Mouse (Mus musculus) liver, embryonic 13.5 days (tissue): ENCODE results near the gene Areg. TPM values are rescaled to one million over a fixed set of nuclear protein-coding genes. Genes with fewer than 3 reads are reported as not detected.

Experiments used
- ATAC-seq: fragments of 200-750 bp; cut with Nextera tagmentation; 2 replicates; pipeline ENCODE4 v1.8.0; 2017; ENCODE audit warnings: low read depth, mild to moderate bottlenecking, moderate number of reproducible peaks, moderate library complexity
- DNase-seq: peaks from one replicate; pipeline ENCODE4 v3.0.0; 2022
- H3K27ac ChIP-seq: fragments of 300-500 bp; sonication (generic); 2 replicates; pipeline ENCODE4 v1.5.1; 2015; ENCODE audit warnings: moderate library complexity, mild to moderate bottlenecking, inconsistent platforms
- H3K27me3 ChIP-seq: fragments of 300-500 bp; sonication (generic); 2 replicates; pipeline ENCODE4 v1.6.1; 2015; ENCODE audit warnings: mild to moderate bottlenecking, inconsistent platforms
- H3K36me3 ChIP-seq: fragments of 300-500 bp; sonication (generic); 2 replicates; pipeline ENCODE4 v1.6.1; 2015; ENCODE audit warnings: mild to moderate bottlenecking, inconsistent platforms
- H3K4me1 ChIP-seq: fragments of 300-500 bp; sonication (generic); replicated peaks from 2 replicates; pipeline ENCODE4 v1.6.1; 2015; ENCODE audit warnings: inconsistent platforms
- H3K4me2 ChIP-seq: fragments of 300-500 bp; sonication (generic); 2 replicates; pipeline ENCODE4 v1.6.1; 2015; ENCODE audit warnings: inconsistent platforms, mild to moderate bottlenecking, moderate library complexity
- H3K4me3 ChIP-seq: fragments of 300-500 bp; sonication (generic); replicated peaks from 2 replicates; pipeline ENCODE4 v1.5.1; 2015; ENCODE audit warnings: mild to moderate bottlenecking, inconsistent platforms
- H3K9ac ChIP-seq: fragments of 300-500 bp; sonication (generic); 2 replicates; pipeline ENCODE4 v1.6.1; 2015; ENCODE audit warnings: mild to moderate bottlenecking, inconsistent platforms
- H3K9me3 ChIP-seq: fragments of 300-500 bp; sonication (generic); replicated peaks from 2 replicates; pipeline ENCODE4 v1.6.1; 2016; ENCODE audit warnings: inconsistent platforms
- WGBS: fragments of 180-500 bp; shearing (Covaris S2); methylation state at CpG from one replicate; pipeline ENCODE4 v1.1.7; 2015; ENCODE audit not compliant: insufficient replicate concordance; 5-methylcytosine and 5-hydroxymethylcytosine counted together
- polyA plus RNA-seq: library from polyadenylated mRNA; unstranded; fragments of >200 nt; fragmentation: Nextera tagmentation; extraction: Ambion mirVana; gene quantifications from 2 replicates; pipeline ENCODE4 v1.2.1, GENCODE M21; 2015

Gene Areg
- not detected in 2 replicates for polyA plus RNA-seq

- H3K36me3 ChIP-seq, result no peaks in the 10 kb centered on the region
- peaks cover 29% of the 10 kb centered on the region for H3K27me3 ChIP-seq
- no peak within 1 kb of the TSS for H3K27ac ChIP-seq
- ATAC-seq, result peak; percentile 34; the same call in 1 of the 2 replicates
- DNase-seq, result peak; percentile 2
- WGBS, result under 1% methylated on average over 44 of the region's 44 CpGs
- H3K9ac ChIP-seq, result no peak within 1 kb of the TSS
- H3K4me3 ChIP-seq, result peak within 1 kb of the TSS; percentile 50
- H3K4me2 ChIP-seq, result peak within 1 kb of the TSS; percentile 64
- H3K9me3 ChIP-seq, result no peaks in the 10 kb centered on the region
- H3K4me1 ChIP-seq, result 0 out of 2 replicates have a peak, but pooled peaks cover 2% of the 10 kb centered on the region
Observed at GRCm38 (mm10) chr5:91139446-91139873, at the start of gene Areg. TSS of gene Areg (plus strand) at chr5:91139599.

- Histone ChIP-seq H3K4me3 (no peak overlapping the region), H3K27me3 (no peaks in the 10 kb centered on the region), H3K4me1 (no peaks in the 10 kb centered on the region), H3K36me3 (no peaks in the 10 kb centered on the region), H3K9me3 (no peaks in the 10 kb centered on the region), H3K9ac (no peak overlapping the region), H3K27ac (no peak overlapping the region), H3K4me2 (no peak overlapping the region)
- 66% methylated on average over 3 of the region's 3 CpGs for WGBS
- ATAC-seq, result no peak
- DNase-seq, result no peak
Observed at GRCm38 (mm10) chr5:91090301-91090700, 49.1 kb upstream of the Areg start.

- H3K4me1 ChIP-seq, result no peaks in the 10 kb centered on the region
- H3K27me3 ChIP-seq, result no peaks in the 10 kb centered on the region
- H3K4me2 ChIP-seq, result no peak overlapping the region
- DNase-seq (no peak), ATAC-seq (no peak)
- H3K4me3 ChIP-seq, result no peak overlapping the region
- H3K9me3 ChIP-seq, result no peaks in the 10 kb centered on the region
- no peaks in the 10 kb centered on the region for H3K36me3 ChIP-seq
- H3K9ac ChIP-seq, result no peak overlapping the region
- 75% methylated on average over 9 of the region's 10 CpGs for WGBS
- no peak overlapping the region for H3K27ac ChIP-seq
Observed at GRCm38 (mm10) chr5:91097911-91098614, 41.3 kb upstream of the Areg start.

- no peak overlapping the region for H3K27ac ChIP-seq
- H3K4me2 ChIP-seq, result no peak overlapping the region
- 77% methylated on average over 5 of the region's 5 CpGs for WGBS
- ATAC-seq (no peak), DNase-seq (no peak)
- H3K36me3 ChIP-seq, result no peaks in the 10 kb centered on the region
- H3K4me1 ChIP-seq, result no peaks in the 10 kb centered on the region
- H3K9me3 ChIP-seq, result no peaks in the 10 kb centered on the region
- H3K4me3 ChIP-seq, result no peak overlapping the region
- H3K27me3 ChIP-seq, result no peaks in the 10 kb centered on the region
- no peak overlapping the region for H3K9ac ChIP-seq
Observed at GRCm38 (mm10) chr5:91101742-91102141, 37.7 kb upstream of the Areg start.

GRCm38 (mm10) chr5:91103943-91104665 lies 35.3 kb upstream of the Areg start:
- no peaks in the 10 kb centered on the region for H3K9me3 ChIP-seq
- 57% methylated on average over 7 of the region's 7 CpGs for WGBS
- no peaks in the 10 kb centered on the region for H3K27me3 ChIP-seq
- DNase-seq (no peak), ATAC-seq (no peak)
- no peak overlapping the region for H3K27ac ChIP-seq
- no peak overlapping the region for H3K4me3 ChIP-seq
- no peak overlapping the region for H3K9ac ChIP-seq
- no peaks in the 10 kb centered on the region for H3K36me3 ChIP-seq
- H3K4me2 ChIP-seq, result no peak overlapping the region
- no peaks in the 10 kb centered on the region for H3K4me1 ChIP-seq

- no peak for ATAC-seq
- DNase-seq, result no peak
- H3K9ac ChIP-seq, result no peak overlapping the region
- no peak overlapping the region for H3K4me3 ChIP-seq
- H3K9me3 ChIP-seq, result no peaks in the 10 kb centered on the region
- H3K36me3 ChIP-seq, result no peaks in the 10 kb centered on the region
- H3K27ac ChIP-seq, result no peak overlapping the region
- no peak overlapping the region for H3K4me2 ChIP-seq
- H3K27me3 ChIP-seq, result no peaks in the 10 kb centered on the region
- H3K4me1 ChIP-seq, result no peaks in the 10 kb centered on the region
- WGBS, result 63% methylated on average over 5 of the region's 5 CpGs
Observed at GRCm38 (mm10) chr5:91106248-91106647, 33.2 kb upstream of the Areg start.

- no peak for ATAC-seq
Observed at GRCm38 (mm10) chr5:91110023-91110670, 29.3 kb upstream of the Areg start.

GRCm38 (mm10) chr5:91111019-91111418 lies 28.4 kb upstream of the Areg start:
- no peaks in the 10 kb centered on the region for H3K36me3 ChIP-seq
- no peak for ATAC-seq
- H3K9me3 ChIP-seq, result no peaks in the 10 kb centered on the region
- no peak overlapping the region for H3K9ac ChIP-seq
- WGBS, result 70% methylated on average over 8 of the region's 8 CpGs
- H3K4me2 ChIP-seq, result no peak overlapping the region
- H3K4me3 ChIP-seq, result no peak overlapping the region
- DNase-seq, result no peak
- no peaks in the 10 kb centered on the region for H3K27me3 ChIP-seq
- no peak overlapping the region for H3K27ac ChIP-seq
- H3K4me1 ChIP-seq, result no peaks in the 10 kb centered on the region

More at GRCm38 (mm10) chr5:91110023-91110670, 29.3 kb upstream of the Areg start:
- Histone ChIP-seq H3K4me2 (no peak overlapping the region), H3K27me3 (no peaks in the 10 kb centered on the region), H3K9me3 (no peaks in the 10 kb centered on the region), H3K9ac (no peak overlapping the region), H3K4me1 (no peaks in the 10 kb centered on the region), H3K4me3 (no peak overlapping the region), H3K27ac (no peak overlapping the region), H3K36me3 (no peaks in the 10 kb centered on the region)
- 75% methylated on average over 6 of the region's 6 CpGs for WGBS
- DNase-seq, result no peak

- ATAC-seq (no peak), DNase-seq (no peak)
- Histone ChIP-seq H3K9ac (no peak overlapping the region), H3K27me3 (no peaks in the 10 kb centered on the region), H3K4me1 (no peaks in the 10 kb centered on the region), H3K9me3 (no peaks in the 10 kb centered on the region), H3K36me3 (no peaks in the 10 kb centered on the region), H3K27ac (no peak overlapping the region), H3K4me2 (no peak overlapping the region), H3K4me3 (no peak overlapping the region)
- 39% methylated on average over 2 of the region's 2 CpGs for WGBS
Observed at GRCm38 (mm10) chr5:91113967-91114366, 25.4 kb upstream of the Areg start.

- Histone ChIP-seq H3K4me1 (no peaks in the 10 kb centered on the region), H3K4me3 (no peak overlapping the region), H3K27ac (no peak overlapping the region), H3K9me3 (no peaks in the 10 kb centered on the region), H3K9ac (no peak overlapping the region), H3K36me3 (no peaks in the 10 kb centered on the region), H3K27me3 (no peaks in the 10 kb centered on the region), H3K4me2 (no peak overlapping the region)
- DNase-seq, result no peak
- 65% methylated on average over 1 of the region's 1 CpGs for WGBS
- ATAC-seq, result no peak
Observed at GRCm38 (mm10) chr5:91114574-91114973, 24.8 kb upstream of the Areg start.

- Histone ChIP-seq H3K9ac (no peak overlapping the region), H3K27me3 (no peaks in the 10 kb centered on the region), H3K27ac (no peak overlapping the region), H3K9me3 (no peaks in the 10 kb centered on the region), H3K4me1 (no peaks in the 10 kb centered on the region), H3K4me3 (no peak overlapping the region), H3K4me2 (no peak overlapping the region), H3K36me3 (no peaks in the 10 kb centered on the region)
- no peak for DNase-seq
- no peak for ATAC-seq
Observed at GRCm38 (mm10) chr5:91118618-91119017, 20.8 kb upstream of the Areg start.
